ENCODE assay signal across 10 mouse cellular contexts in the genomic region with DNA sequence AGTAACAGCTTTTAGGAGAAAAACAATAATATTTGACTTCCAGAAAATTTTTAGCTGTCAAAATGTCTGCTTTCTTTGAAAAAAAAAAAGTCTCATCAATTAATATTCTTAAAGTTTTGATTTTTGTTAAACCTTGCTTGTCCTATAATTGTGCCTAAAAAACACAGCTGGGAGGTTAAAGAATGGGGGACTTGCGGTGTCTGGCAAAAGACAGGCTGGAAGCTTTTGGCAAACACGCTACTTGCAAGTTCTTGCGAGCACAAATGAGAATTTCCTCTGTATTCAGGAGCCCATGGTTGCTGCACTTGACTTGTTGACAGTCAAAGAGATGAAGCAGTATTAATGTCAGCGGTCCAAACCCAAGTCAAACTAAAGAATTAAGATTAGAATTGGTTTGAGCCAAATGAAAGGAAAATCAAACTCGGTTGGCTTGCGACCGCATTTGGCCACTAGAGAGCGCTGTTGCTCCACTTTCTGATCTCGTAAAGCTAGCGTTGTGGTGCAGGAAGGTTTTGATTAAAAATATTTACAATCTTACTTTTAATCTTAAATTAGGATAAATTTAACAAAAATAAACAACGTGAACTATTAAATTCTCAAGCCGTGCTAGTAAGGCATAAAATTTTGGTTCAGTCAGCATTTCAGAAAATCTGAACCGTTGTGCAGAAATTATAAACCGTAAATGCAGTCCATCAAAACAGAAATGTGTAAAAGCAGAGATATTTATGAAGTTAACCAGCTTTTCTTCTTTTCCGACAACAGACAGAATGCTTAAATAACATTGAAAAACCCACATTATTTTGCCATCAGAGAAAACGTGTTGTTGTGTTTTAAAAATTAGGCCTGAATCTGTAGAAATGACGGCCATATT. TPM values are rescaled to one million over a fixed set of nuclear protein-coding genes. Genes with fewer than 3 reads are reported as not detected.
DNase-seq lines count a peak whose midpoint lies in the region; ATAC-seq lines count a peak whose summit lies in the region.
"Had no signal": no experiment of that assay in that cellular context is flagged by ENCODE, and none has a peak within 500 bp of the region (broad histone marks: within the 10 kb centered on the region; RNA-seq: fewer than 3 reads in every experiment).

No protein-coding gene starts in this region.

- DNase-seq in midbrain, embryonic 10.5 days (ENCODE audit: low spot score) = peak; percentile 79
- peak; percentile 69 for DNase-seq in ZHBTc4 (ENCODE audit: low read depth, low spot score)
- DNase-seq in kidney, adult 9 months = peak; percentile 88
- DNase-seq in retina, adult 2 months (ENCODE audit: low read depth, low spot score) = peak; percentile 18

- H3K9me3 ChIP-seq in midbrain, embryonic 10.5 days (replicated peaks) = no peaks in the 10 kb centered on the region
- no peaks in the 10 kb centered on the region for H3K9me3 ChIP-seq in midbrain, embryonic 13.5 days
- H3K9me3 ChIP-seq in limb, embryonic 13.5 days = no peaks in the 10 kb centered on the region
- H3K9me3 ChIP-seq: heart, embryonic 13.5 days; stomach, embryonic 15.5 days had no signal

- peaks cover 27% of the 10 kb centered on the region for H3K4me1 ChIP-seq in midbrain, embryonic 10.5 days
- H3K4me1 ChIP-seq in midbrain, embryonic 13.5 days (replicated peaks) = peaks cover 25% of the 10 kb centered on the region
- peaks cover 47% of the 10 kb centered on the region for H3K4me1 ChIP-seq in limb, embryonic 13.5 days

- no peaks in the 10 kb centered on the region for H3K36me3 ChIP-seq in midbrain, embryonic 10.5 days
- no peaks in the 10 kb centered on the region for H3K36me3 ChIP-seq in midbrain, embryonic 13.5 days
- no peaks in the 10 kb centered on the region for H3K36me3 ChIP-seq in limb, embryonic 13.5 days
- H3K36me3 ChIP-seq: heart, embryonic 13.5 days; stomach, embryonic 15.5 days had no signal

- ATAC-seq in midbrain, embryonic 13.5 days = no peak
- ATAC-seq in common myeloid progenitor, adult 5-6 weeks (replicated peaks; ENCODE audit: low read depth, poor library complexity, severe bottlenecking) = peak; percentile 31; the same call in 1 of the 2 replicates
- ATAC-seq in limb, embryonic 13.5 days (ENCODE audit: low FRiP score, low read depth) = no peak
- ATAC-seq in granulocyte monocyte progenitor cell, adult 5-6 weeks (replicated peaks; ENCODE audit: poor library complexity, severe bottlenecking) = no peak

- H3K27ac ChIP-seq in midbrain, embryonic 10.5 days (replicated peaks) = no peak overlapping the region
- H3K27ac ChIP-seq in midbrain, embryonic 13.5 days = no peak overlapping the region
- no peak overlapping the region for H3K27ac ChIP-seq in limb, embryonic 13.5 days
- H3K27ac ChIP-seq: heart, embryonic 13.5 days; stomach, embryonic 15.5 days had no signal

- 11% methylated on average over 17 of the region's 17 CpGs for WGBS in midbrain, embryonic 10.5 days
- 12% methylated on average over 17 of the region's 17 CpGs for WGBS in midbrain, embryonic 13.5 days
- WGBS in limb, embryonic 13.5 days = 8% methylated on average over 17 of the region's 17 CpGs

- H3K27me3 ChIP-seq in midbrain, embryonic 10.5 days (ENCODE audit: low read depth, poor library complexity, severe bottlenecking) = peaks cover 100% of the 10 kb centered on the region
- peaks cover 97% of the 10 kb centered on the region for H3K27me3 ChIP-seq in midbrain, embryonic 13.5 days
- peaks cover 76% of the 10 kb centered on the region for H3K27me3 ChIP-seq in limb, embryonic 13.5 days

- no peak overlapping the region for H3K4me2 ChIP-seq in midbrain, embryonic 13.5 days (replicated peaks)
- H3K4me2 ChIP-seq in limb, embryonic 13.5 days (replicated peaks) = peak overlapping the region; percentile 43; the same call in 1 of the 2 replicates
- H3K4me2 ChIP-seq: heart, embryonic 13.5 days; stomach, embryonic 15.5 days had no signal

- H3K9ac ChIP-seq in midbrain, embryonic 13.5 days (replicated peaks) = no peak overlapping the region
- H3K9ac ChIP-seq in limb, embryonic 13.5 days = no peak overlapping the region
- H3K9ac ChIP-seq: heart, embryonic 13.5 days; stomach, embryonic 15.5 days had no signal

- H3K4me3 ChIP-seq in midbrain, embryonic 10.5 days = no peak overlapping the region
- H3K4me3 ChIP-seq in midbrain, embryonic 13.5 days (replicated peaks) = no peak overlapping the region
- no peak overlapping the region for H3K4me3 ChIP-seq in limb, embryonic 13.5 days
- H3K4me3 ChIP-seq: heart, embryonic 13.5 days; stomach, embryonic 15.5 days had no signal

RNA-seq across cellular contexts. Expression of gene Hoxd8, which starts 2.2 kb away (rescaled TPM):
- not detected in 2 replicates for polyA plus RNA-seq in midbrain, embryonic 10.5 days (2016; fragmentation: Nextera tagmentation; extraction: Ambion mirVana)
- polyA plus RNA-seq in midbrain, embryonic 13.5 days (2015; fragmentation: Nextera tagmentation; extraction: Ambion mirVana) = 0.08 TPM in 1 of 2 replicates, not detected in the other
- not detected in 2 replicates for total RNA-seq in common myeloid progenitor, adult 5-6 weeks (2017)
- polyA plus RNA-seq in limb, embryonic 13.5 days (2015; fragmentation: Nextera tagmentation; extraction: Ambion mirVana) = 7.3 and 7.5 TPM in 2 replicates
- total RNA-seq in granulocyte monocyte progenitor cell, adult 5-6 weeks (2014; fragmentation: Nextera tagmentation) = not detected in 2 replicates
- total RNA-seq in granulocyte monocyte progenitor cell, adult 5-6 weeks (2017) = not detected in 2 replicates

RNA-seq across cellular contexts. Expression of gene Hoxd9, which starts 4.7 kb away (rescaled TPM):
- polyA plus RNA-seq in midbrain, embryonic 10.5 days (2016; fragmentation: Nextera tagmentation; extraction: Ambion mirVana) = not detected in 2 replicates
- polyA plus RNA-seq in midbrain, embryonic 13.5 days (2015; fragmentation: Nextera tagmentation; extraction: Ambion mirVana) = not detected in 2 replicates
- total RNA-seq in common myeloid progenitor, adult 5-6 weeks (2017) = not detected in 2 replicates
- 10.7 and 10.9 TPM in 2 replicates for polyA plus RNA-seq in limb, embryonic 13.5 days (2015; fragmentation: Nextera tagmentation; extraction: Ambion mirVana)
- not detected in 2 replicates for total RNA-seq in granulocyte monocyte progenitor cell, adult 5-6 weeks (2014; fragmentation: Nextera tagmentation)
- total RNA-seq in granulocyte monocyte progenitor cell, adult 5-6 weeks (2017) = not detected in 2 replicates
- polyA plus RNA-seq: heart, embryonic 13.5 days had no signal

RNA-seq across cellular contexts. Expression of gene Hoxd3, which starts 9.5 kb away (rescaled TPM):
- 0.06 TPM in 1 of 2 replicates, not detected in the other for polyA plus RNA-seq in midbrain, embryonic 10.5 days (2016; fragmentation: Nextera tagmentation; extraction: Ambion mirVana)
- 0.17 TPM in 2 replicates for polyA plus RNA-seq in midbrain, embryonic 13.5 days (2015; fragmentation: Nextera tagmentation; extraction: Ambion mirVana)
- total RNA-seq in common myeloid progenitor, adult 5-6 weeks (2017) = not detected in 2 replicates
- 0.84 and 0.88 TPM in 2 replicates for polyA plus RNA-seq in limb, embryonic 13.5 days (2015; fragmentation: Nextera tagmentation; extraction: Ambion mirVana)
- not detected in 2 replicates for total RNA-seq in granulocyte monocyte progenitor cell, adult 5-6 weeks (2014; fragmentation: Nextera tagmentation)
- not detected in 2 replicates for total RNA-seq in granulocyte monocyte progenitor cell, adult 5-6 weeks (2017)

RNA-seq across cellular contexts. Expression of gene Hoxd4, which starts 9.5 kb away (rescaled TPM):
- polyA plus RNA-seq in midbrain, embryonic 10.5 days (2016; fragmentation: Nextera tagmentation; extraction: Ambion mirVana) = not detected in 2 replicates
- not detected in 2 replicates for polyA plus RNA-seq in midbrain, embryonic 13.5 days (2015; fragmentation: Nextera tagmentation; extraction: Ambion mirVana)
- not detected in 2 replicates for total RNA-seq in common myeloid progenitor, adult 5-6 weeks (2017)
- polyA plus RNA-seq in limb, embryonic 13.5 days (2015; fragmentation: Nextera tagmentation; extraction: Ambion mirVana) = 0.32 and 0.55 TPM in 2 replicates
- not detected in 2 replicates for total RNA-seq in granulocyte monocyte progenitor cell, adult 5-6 weeks (2014; fragmentation: Nextera tagmentation)
- total RNA-seq in granulocyte monocyte progenitor cell, adult 5-6 weeks (2017) = not detected in 2 replicates
- polyA plus RNA-seq: heart, embryonic 13.5 days had no signal

RNA-seq across cellular contexts. Expression of gene Hoxd10, which starts 10.5 kb away (rescaled TPM):
- not detected in 2 replicates for polyA plus RNA-seq in midbrain, embryonic 10.5 days (2016; fragmentation: Nextera tagmentation; extraction: Ambion mirVana)
- polyA plus RNA-seq in midbrain, embryonic 13.5 days (2015; fragmentation: Nextera tagmentation; extraction: Ambion mirVana) = not detected in 2 replicates
- not detected in 2 replicates for total RNA-seq in common myeloid progenitor, adult 5-6 weeks (2017)
- polyA plus RNA-seq in limb, embryonic 13.5 days (2015; fragmentation: Nextera tagmentation; extraction: Ambion mirVana) = 26.0 and 26.2 TPM in 2 replicates
- not detected in 2 replicates for total RNA-seq in granulocyte monocyte progenitor cell, adult 5-6 weeks (2014; fragmentation: Nextera tagmentation)
- not detected in 2 replicates for total RNA-seq in granulocyte monocyte progenitor cell, adult 5-6 weeks (2017)

Comparison
In these comparisons a context has a peak if more than half of its experiments do, and no peak if none do; other contexts are left out.
1. DNase-seq: peak in every context shown above with its lines; median percentile 88 in kidney, adult 9 months; 79 in midbrain, embryonic 10.5 days; 69 in ZHBTc4; 18 in retina, adult 2 months.
2. RNA of gene Hoxd9, which starts 4.7 kb away (polyA plus RNA-seq): 10.7 to 10.9 TPM in limb, embryonic 13.5 days; not detected in midbrain, embryonic 10.5 days and not detected in midbrain, embryonic 13.5 days; every median in the first group is over 10 times any median in the second.